Comparison of ENCODE assay signal across 24 mouse cellular contexts in the genomic region with DNA sequence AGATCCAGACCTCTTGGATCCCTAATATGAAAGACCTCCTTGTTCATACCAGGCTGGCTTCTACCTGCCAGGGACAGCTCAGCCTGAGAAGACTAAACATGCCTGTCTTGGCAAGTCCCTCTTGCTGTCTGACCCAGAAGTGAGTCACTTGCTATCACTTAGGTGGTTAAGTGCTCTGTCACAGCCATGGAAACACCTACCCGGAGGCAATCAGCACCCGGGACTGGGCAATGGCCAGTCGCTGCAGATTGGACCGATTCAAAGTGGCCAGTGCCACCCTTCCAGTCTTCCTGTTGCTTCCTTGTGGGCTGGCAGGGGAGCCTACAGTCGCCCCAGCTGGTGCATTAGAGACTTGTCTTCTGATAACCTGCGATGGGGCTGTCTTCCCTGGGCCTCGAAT. TPM values are rescaled to one million over a fixed set of nuclear protein-coding genes. Genes with fewer than 3 reads are reported as not detected.
DNase-seq lines count a peak whose midpoint lies in the region; ATAC-seq and TF ChIP-seq lines count a peak whose summit lies in the region.
"Had no signal": no experiment of that assay in that cellular context is flagged by ENCODE, and none has a peak within 500 bp of the region (broad histone marks: within the 10 kb centered on the region; RNA-seq: fewer than 3 reads in every experiment).

No protein-coding gene starts in this region.

- peak; percentile 50 for DNase-seq in adrenal gland, adult 2 months
- no peak for DNase-seq in adrenal gland, postnatal 10 days
- DNase-seq in hindbrain, embryonic 11.5 days (ENCODE audit: low spot score), result no peak
- no peak for DNase-seq in hindbrain, postnatal 0 days (ENCODE audit: low spot score)
- DNase-seq in neural tube, embryonic 11.5 days (ENCODE audit: low spot score), result no peak
- DNase-seq in neural tube, embryonic 10.5 days (ENCODE audit: extremely low spot score, low spot score), result no peak
- DNase-seq in right cerebral cortex, adult 18-20 months, result no peak
- DNase-seq: adrenal gland, postnatal 25 days; cerebellum, adult 8-10 months; gastrocnemius, postnatal 25 days; heart, adult 2 months; heart, postnatal 4 days; layer of hippocampus, adult 9-11 months; liver, embryonic 13.5 days; lung, adult 2 months; lung, postnatal 14 days; right cerebral cortex, postnatal 25 days; spleen, adult 18-20 months had no signal

- H3K27me3 ChIP-seq in hindbrain, embryonic 11.5 days (ENCODE audit: control insufficient read depth, insufficient read depth, low read length), result no peaks in the 10 kb centered on the region
- H3K27me3 ChIP-seq in hindbrain, postnatal 0 days (ENCODE audit: insufficient read depth, low read length), result no peaks in the 10 kb centered on the region
- H3K27me3 ChIP-seq in neural tube, embryonic 11.5 days (ENCODE audit: control insufficient read depth, insufficient read depth, low read length), result no peaks in the 10 kb centered on the region
- H3K27me3 ChIP-seq: embryonic facial prominence, embryonic 15.5 days; heart, embryonic 15.5 days; intestine, embryonic 15.5 days; liver, embryonic 13.5 days had no signal

- no peak overlapping the region for H3K4me3 ChIP-seq in hindbrain, embryonic 11.5 days (ENCODE audit: low read depth, low read length)
- no peak overlapping the region for H3K4me3 ChIP-seq in hindbrain, postnatal 0 days (ENCODE audit: low read length)
- H3K4me3 ChIP-seq in neural tube, embryonic 11.5 days (ENCODE audit: low read depth, low read length), result no peak overlapping the region
- H3K4me3 ChIP-seq in olfactory bulb, adult 2 months (ENCODE audit: insufficient read depth, low read depth, low read length), result no peak overlapping the region
- H3K4me3 ChIP-seq: embryonic facial prominence, embryonic 15.5 days; heart, adult 2 months; heart, embryonic 15.5 days; intestine, embryonic 15.5 days; liver, embryonic 13.5 days; megakaryocyte, embryonic 14.5 days had no signal

- ATAC-seq in hindbrain, embryonic 11.5 days (ENCODE audit: low FRiP score), result no peak
- ATAC-seq in hindbrain, postnatal 0 days, result no peak
- ATAC-seq in neural tube, embryonic 11.5 days (ENCODE audit: insufficient read depth, low FRiP score, low TSS enrichment), result no peak
- ATAC-seq: intestine, embryonic 15.5 days had no signal

- no peak for TF ChIP-seq CTCF in hindbrain, postnatal 0 days (IDR thresholded peaks at IDR 0.05; ENCODE audit: low read depth)
- no peak for TF ChIP-seq CTCF in olfactory bulb, adult 2 months (IDR thresholded peaks at IDR 0.05; ENCODE audit: insufficient read depth, low read depth, low read length)

- WGBS in hindbrain, embryonic 11.5 days, result 94% methylated on average over 7 of the region's 7 CpGs
- WGBS in hindbrain, postnatal 0 days, result 69% methylated on average over 7 of the region's 7 CpGs
- WGBS in neural tube, embryonic 11.5 days, result 91% methylated on average over 7 of the region's 7 CpGs
- WGBS in olfactory bulb, adult 2 months, result 92% methylated on average over 7 of the region's 7 CpGs

- peaks cover 31% of the 10 kb centered on the region for H3K4me1 ChIP-seq in hindbrain, embryonic 11.5 days (replicated peaks; ENCODE audit: control insufficient read depth, insufficient read depth, low read length)
- peaks cover 27% of the 10 kb centered on the region for H3K4me1 ChIP-seq in hindbrain, postnatal 0 days (ENCODE audit: insufficient read depth, low read length)
- peaks cover 40% of the 10 kb centered on the region for H3K4me1 ChIP-seq in neural tube, embryonic 11.5 days (ENCODE audit: control insufficient read depth, insufficient read depth, low read length)
- H3K4me1 ChIP-seq in olfactory bulb, adult 2 months (ENCODE audit: control insufficient read depth, insufficient read depth, low read length), result peaks cover 27% of the 10 kb centered on the region

- peak overlapping the region; percentile 94 for H3K27ac ChIP-seq in hindbrain, embryonic 11.5 days (ENCODE audit: low read depth, low read length)
- H3K27ac ChIP-seq in hindbrain, postnatal 0 days, result no peak overlapping the region; the same call in 1 of the 2 replicates
- H3K27ac ChIP-seq in neural tube, embryonic 11.5 days (ENCODE audit: low read depth, low read length), result peak overlapping the region; percentile 74
- H3K27ac ChIP-seq in olfactory bulb, adult 2 months (ENCODE audit: insufficient read depth, low read depth, low read length), result peak overlapping the region; percentile 33; the same call in 1 of the 2 replicates
- H3K27ac ChIP-seq: embryonic facial prominence, embryonic 15.5 days; heart, adult 2 months; heart, embryonic 15.5 days; intestine, embryonic 15.5 days; kidney, postnatal 0 days; liver, embryonic 13.5 days had no signal

- H3K9me3 ChIP-seq in hindbrain, embryonic 11.5 days (ENCODE audit: control insufficient read depth, low read length), result no peaks in the 10 kb centered on the region
- no peaks in the 10 kb centered on the region for H3K9me3 ChIP-seq in hindbrain, postnatal 0 days (ENCODE audit: low read length)
- H3K9me3 ChIP-seq in neural tube, embryonic 11.5 days (ENCODE audit: control insufficient read depth, low read length), result no peaks in the 10 kb centered on the region
- H3K9me3 ChIP-seq: embryonic facial prominence, embryonic 15.5 days; heart, embryonic 15.5 days; intestine, embryonic 15.5 days; liver, embryonic 13.5 days; megakaryocyte, embryonic 14.5 days had no signal

- TF ChIP-seq POLR2A in olfactory bulb, adult 2 months (IDR thresholded peaks at IDR 0.05; ENCODE audit: insufficient read depth, low read depth, low read length), result no peak

- no peak overlapping the region for H3K9ac ChIP-seq in hindbrain, embryonic 11.5 days (ENCODE audit: low read depth, low read length)
- no peak overlapping the region for H3K9ac ChIP-seq in hindbrain, postnatal 0 days (replicated peaks; ENCODE audit: low read length)
- no peak overlapping the region for H3K9ac ChIP-seq in neural tube, embryonic 11.5 days (ENCODE audit: low read length)
- H3K9ac ChIP-seq: embryonic facial prominence, embryonic 15.5 days; heart, embryonic 15.5 days; intestine, embryonic 15.5 days; liver, embryonic 13.5 days had no signal

- H3K4me2 ChIP-seq in hindbrain, embryonic 11.5 days (replicated peaks; ENCODE audit: low read depth, low read length), result no peak overlapping the region; the same call in 1 of the 2 replicates
- H3K4me2 ChIP-seq in hindbrain, postnatal 0 days (ENCODE audit: low read depth, low read length), result no peak overlapping the region
- no peak overlapping the region for H3K4me2 ChIP-seq in neural tube, embryonic 11.5 days (ENCODE audit: low read depth)
- H3K4me2 ChIP-seq: embryonic facial prominence, embryonic 15.5 days; heart, embryonic 15.5 days; intestine, embryonic 15.5 days; liver, embryonic 13.5 days had no signal

- H3K36me3 ChIP-seq in hindbrain, embryonic 11.5 days (ENCODE audit: control insufficient read depth, insufficient read depth, low read length), result peaks cover 4% of the 10 kb centered on the region; the same call in 1 of the 2 replicates
- peaks cover 19% of the 10 kb centered on the region for H3K36me3 ChIP-seq in hindbrain, postnatal 0 days (ENCODE audit: insufficient read depth, low read length)
- peaks cover 4% of the 10 kb centered on the region for H3K36me3 ChIP-seq in neural tube, embryonic 11.5 days (ENCODE audit: control insufficient read depth, insufficient read depth, low read length)
- H3K36me3 ChIP-seq: heart, embryonic 15.5 days had no signal

RNA-seq across cellular contexts. Expression of a gene that starts 9.6 kb away (rescaled TPM):
- total RNA-seq in adrenal gland, adult 2 months (2021), result 10 to 100 TPM; 16.7 to 24.2 TPM
- 9.2 and 10.8 TPM in 2 replicates for polyA plus RNA-seq in adrenal gland, adult 2 months (2012; rRNA removed)
- total RNA-seq in adrenal gland, postnatal 10 days (2021), result 10 to 100 TPM; 22.5 to 24.4 TPM
- 55.4 and 66.1 TPM in 2 replicates for polyA plus RNA-seq in hindbrain, embryonic 11.5 days (2014; fragmentation: Nextera tagmentation; extraction: Ambion mirVana)
- 54.7 and 55.6 TPM in 2 replicates for total RNA-seq in hindbrain, postnatal 0 days (2014; rRNA removed)
- polyA plus RNA-seq in hindbrain, postnatal 0 days (2015; fragmentation: Nextera tagmentation; extraction: Ambion mirVana), result 23.3 and 24.6 TPM in 2 replicates
- 60.1 and 71.8 TPM in 2 replicates for polyA plus RNA-seq in neural tube, embryonic 11.5 days (2014; fragmentation: Nextera tagmentation; extraction: Ambion mirVana)
- not detected in 2 replicates for polyA plus RNA-seq in olfactory bulb, adult 2 months (2012; ENCODE audit: insufficient read depth, insufficient read length, low replicate concordance, missing spikeins)

RNA-seq across cellular contexts. Expression of a gene that starts 31.1 kb away (rescaled TPM):
- total RNA-seq in adrenal gland, adult 2 months (2021), result 10 to 100 TPM; 28.3 to 31.6 TPM
- polyA plus RNA-seq in adrenal gland, adult 2 months (2012; rRNA removed), result 3.1 and 4.1 TPM in 2 replicates
- total RNA-seq in adrenal gland, postnatal 10 days (2021), result 10 to 100 TPM; 15.1 to 16.1 TPM
- 0.60 and 1.0 TPM in 2 replicates for polyA plus RNA-seq in hindbrain, embryonic 11.5 days (2014; fragmentation: Nextera tagmentation; extraction: Ambion mirVana)
- 2.5 and 3.1 TPM in 2 replicates for total RNA-seq in hindbrain, postnatal 0 days (2014; rRNA removed)
- 1.0 and 1.2 TPM in 2 replicates for polyA plus RNA-seq in hindbrain, postnatal 0 days (2015; fragmentation: Nextera tagmentation; extraction: Ambion mirVana)
- polyA plus RNA-seq in neural tube, embryonic 11.5 days (2014; fragmentation: Nextera tagmentation; extraction: Ambion mirVana), result 1.1 and 1.2 TPM in 2 replicates
- polyA plus RNA-seq in olfactory bulb, adult 2 months (2012; ENCODE audit: insufficient read depth, insufficient read length, low replicate concordance, missing spikeins), result not detected in 2 replicates

RNA-seq across cellular contexts. Expression of a gene that starts 53.9 kb away (rescaled TPM):
- total RNA-seq in adrenal gland, adult 2 months (2021), result 1 to 10 TPM; 3.8 to 4.4 TPM
- 0.09 and 0.18 TPM in 2 replicates for polyA plus RNA-seq in adrenal gland, adult 2 months (2012; rRNA removed)
- 10 to 100 TPM; 11.9 to 14.8 TPM for total RNA-seq in adrenal gland, postnatal 10 days (2021)
- polyA plus RNA-seq in hindbrain, embryonic 11.5 days (2014; fragmentation: Nextera tagmentation; extraction: Ambion mirVana), result 22.1 and 26.3 TPM in 2 replicates
- 1.9 and 4.8 TPM in 2 replicates for total RNA-seq in hindbrain, postnatal 0 days (2014; rRNA removed)
- 3.2 and 3.3 TPM in 2 replicates for polyA plus RNA-seq in hindbrain, postnatal 0 days (2015; fragmentation: Nextera tagmentation; extraction: Ambion mirVana)
- polyA plus RNA-seq in neural tube, embryonic 11.5 days (2014; fragmentation: Nextera tagmentation; extraction: Ambion mirVana), result 22.5 and 24.5 TPM in 2 replicates
- not detected in 2 replicates for polyA plus RNA-seq in olfactory bulb, adult 2 months (2012; ENCODE audit: insufficient read depth, insufficient read length, low replicate concordance, missing spikeins)

Comparison
In these comparisons a context has a peak if more than half of its experiments do, and no peak if none do; other contexts are left out.
1. RNA of a gene that starts 9.6 kb away (polyA plus RNA-seq): 60.1 to 71.8 TPM in neural tube, embryonic 11.5 days, 55.4 to 66.1 TPM in hindbrain, embryonic 11.5 days, 23.3 to 24.6 TPM in hindbrain, postnatal 0 days and 9.2 to 10.8 TPM in adrenal gland, adult 2 months; not detected in olfactory bulb, adult 2 months; every median in the first group is over 10 times any median in the second.